Mouse (Mus musculus) cerebellum, adult 8-10 months (tissue): ENCODE measurements at regions not wholly inside any gene's neighbourhood (a gene's known extent, or its start where the extent isn't known, plus 50 kb on each side); places are given as distances from the start of the nearest gene placed in this dataset.

Experiments used
- DNase-seq: peaks from one replicate; pipeline ENCODE4 v3.0.0; 2022

DNA sequence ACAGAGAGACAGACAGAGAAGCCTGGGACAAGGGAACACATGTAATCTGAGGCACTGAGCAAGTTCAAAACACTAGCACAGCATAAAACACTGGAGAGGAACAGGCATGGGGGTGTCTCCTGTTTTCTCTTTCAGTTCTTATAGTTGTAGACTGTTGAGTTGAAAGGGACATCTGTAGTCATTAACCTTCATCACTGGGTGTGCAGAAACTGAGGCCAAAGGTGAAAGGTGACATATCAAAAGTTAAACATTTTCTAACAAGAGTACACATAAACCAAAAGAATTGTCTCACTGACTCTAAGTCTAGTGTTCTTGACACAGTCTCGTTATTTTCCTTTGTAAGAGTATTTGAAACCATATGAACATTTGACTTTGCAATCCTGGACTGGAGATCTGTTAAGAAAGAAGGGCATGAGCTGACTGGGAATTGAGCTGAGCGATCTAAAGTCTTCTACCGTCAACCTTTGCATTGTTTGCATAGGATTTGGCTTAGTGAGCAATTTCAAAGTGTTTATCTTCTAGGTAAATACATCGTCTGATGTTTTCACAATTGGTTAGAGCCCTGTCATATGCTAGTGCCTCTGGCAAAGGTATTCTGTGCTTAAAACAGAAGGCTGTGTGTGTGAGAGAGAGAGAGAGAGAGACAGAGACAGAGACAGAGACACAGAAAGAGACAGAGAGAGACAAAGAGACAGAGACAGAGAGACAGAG, 284.4 kb upstream of the Tnp1 start:
- DNase-seq: no peak

DNA sequence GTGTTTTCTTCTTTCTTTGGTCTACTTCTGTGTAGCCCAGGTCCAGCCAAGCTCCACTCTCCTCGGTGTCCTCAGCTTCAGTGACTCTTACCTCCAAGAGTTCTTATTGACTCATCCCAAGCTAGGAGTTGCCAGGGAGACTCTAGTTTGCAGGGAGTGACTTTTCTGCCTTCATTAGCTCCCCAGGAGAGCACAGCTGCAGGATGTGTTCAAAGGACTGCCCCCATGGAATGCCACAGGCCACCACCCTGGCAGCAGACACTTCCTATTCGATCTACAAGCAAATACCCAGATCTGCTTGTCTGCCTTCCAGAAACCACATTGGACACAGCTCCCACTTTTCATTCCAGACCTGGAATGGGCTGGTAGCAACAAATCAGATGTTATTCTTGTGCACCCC, 269.6 kb upstream of the Tnp1 start:
- no peak for DNase-seq

DNA sequence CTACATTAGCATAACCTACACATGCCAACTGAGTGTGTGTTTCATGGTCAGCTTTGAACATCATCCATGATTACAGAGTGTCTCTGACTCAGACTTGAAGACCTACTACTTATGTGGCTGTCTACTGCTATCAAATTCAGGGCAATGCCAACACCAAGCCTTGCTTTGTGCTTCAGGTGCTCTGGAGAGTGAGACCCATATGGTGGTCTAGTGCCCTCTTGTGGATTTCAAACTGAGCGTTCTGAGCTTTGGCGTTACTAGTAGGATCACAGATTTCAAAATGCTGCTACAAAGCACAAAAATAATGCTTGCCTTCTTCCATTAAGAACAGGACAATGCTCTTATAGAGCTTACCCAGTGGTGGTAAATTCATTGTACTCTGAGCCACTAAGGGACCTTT, 258.8 kb upstream of the Tnp1 start:
- peak; percentile 35 for DNase-seq

DNA sequence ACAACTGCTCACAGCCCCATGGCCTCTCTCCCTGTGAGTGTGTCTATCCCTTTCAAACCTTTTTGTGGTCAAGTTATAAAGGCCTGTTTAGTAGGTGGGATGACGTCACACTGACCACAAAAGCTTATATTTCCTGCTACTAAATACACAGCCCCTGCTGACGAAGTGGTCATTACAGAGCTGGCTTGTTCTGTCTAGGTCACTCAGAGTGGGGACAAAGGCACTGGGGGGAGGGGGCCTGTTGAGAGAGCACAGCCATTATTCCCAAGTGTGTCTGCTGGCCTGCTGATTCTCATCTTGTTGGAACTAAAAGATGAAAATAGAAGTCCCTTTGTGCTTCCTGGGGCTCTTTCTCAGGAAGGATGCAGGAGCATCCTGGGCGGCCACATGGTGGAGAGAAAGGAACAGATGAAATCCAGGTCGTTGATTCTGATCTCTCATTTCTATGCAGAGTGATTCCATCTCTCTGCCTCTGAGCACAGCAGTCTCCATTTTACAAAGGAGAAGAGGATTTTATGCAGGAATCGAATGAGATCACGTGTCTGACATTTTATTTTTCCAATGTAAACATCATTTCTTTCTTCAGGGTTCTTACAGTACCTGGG, 255.2 kb upstream of the Tnp1 start:
- DNase-seq: no peak

- DNase-seq: no peak
Measured at GRCm38 (mm10) chr1:73269051-73269755, 253.5 kb upstream of the Tnp1 start.

GRCm38 (mm10) chr1:73265009-73265408, 249.3 kb upstream of the Tnp1 start:
- DNase-seq: no peak

DNA sequence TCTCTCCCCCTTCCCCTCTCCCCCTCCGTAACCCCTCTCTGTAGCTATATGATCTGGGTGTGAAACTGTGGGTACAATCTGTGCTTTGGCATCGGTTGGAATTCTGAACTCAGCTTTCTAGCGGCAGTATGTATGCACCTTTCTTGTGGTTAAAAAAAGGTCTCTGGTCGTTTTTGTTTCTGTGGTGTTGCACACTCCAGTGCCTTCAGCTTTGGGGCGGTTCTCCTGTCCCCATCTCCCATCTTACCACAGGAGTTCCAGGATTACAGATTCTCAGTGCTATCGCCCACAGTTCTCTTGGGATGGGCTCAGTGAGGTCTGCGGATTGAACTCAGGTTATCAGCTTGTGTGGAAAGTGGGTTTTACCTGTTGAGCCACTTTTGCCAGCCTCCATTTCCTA, 248.5 kb upstream of the Tnp1 start:
- no peak for DNase-seq

- no peak for DNase-seq
Measured at GRCm38 (mm10) chr1:73259525-73260098, 243.9 kb upstream of the Tnp1 start.

- no peak for DNase-seq
Measured at GRCm38 (mm10) chr1:73257263-73257662, 241.6 kb upstream of the Tnp1 start.

DNA sequence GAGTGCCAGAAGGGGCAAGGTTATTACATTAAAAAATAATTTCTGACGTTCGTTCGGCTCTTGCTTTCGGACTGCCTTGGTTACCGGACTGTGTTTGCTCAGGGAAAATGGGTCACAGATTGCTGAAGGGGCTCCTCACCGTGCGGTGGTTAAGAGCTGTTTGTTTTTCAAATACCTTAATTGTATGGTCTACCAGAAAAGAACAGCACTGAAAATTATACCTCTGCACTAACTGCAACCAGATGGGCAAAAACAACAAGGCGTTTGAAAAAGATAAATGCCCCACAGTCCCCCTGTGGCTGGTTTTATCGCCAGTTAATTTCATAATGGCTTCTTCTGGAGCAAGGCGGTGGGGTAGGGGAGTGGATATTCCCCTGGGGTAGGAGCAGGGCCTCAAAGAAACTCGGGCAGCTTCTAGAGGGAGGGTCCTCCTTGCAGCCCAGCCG, 236.2 kb upstream of the Tnp1 start:
- no peak for DNase-seq

- DNase-seq: no peak
Measured at GRCm38 (mm10) chr1:73244016-73244415, 228.3 kb upstream of the Tnp1 start.

DNA sequence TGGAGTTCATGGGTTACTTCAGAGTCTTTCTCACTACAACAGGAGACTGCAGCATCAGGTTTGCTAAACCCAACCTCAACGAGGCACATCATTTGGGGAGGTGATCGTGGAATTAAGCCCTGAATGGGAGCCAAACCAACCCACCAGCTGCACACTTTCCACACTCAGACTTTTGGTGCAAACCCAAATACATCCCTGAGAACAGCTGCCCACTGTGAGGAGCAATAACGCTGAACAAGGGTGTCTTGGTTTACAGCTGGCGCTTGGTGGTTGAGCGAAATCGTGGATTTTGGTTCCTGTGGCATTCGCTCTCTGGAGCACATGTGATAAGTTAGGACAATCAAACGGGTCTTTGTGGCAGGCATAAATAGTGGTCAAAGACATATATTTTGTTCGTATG, 226.6 kb upstream of the Tnp1 start:
- no peak for DNase-seq

DNA sequence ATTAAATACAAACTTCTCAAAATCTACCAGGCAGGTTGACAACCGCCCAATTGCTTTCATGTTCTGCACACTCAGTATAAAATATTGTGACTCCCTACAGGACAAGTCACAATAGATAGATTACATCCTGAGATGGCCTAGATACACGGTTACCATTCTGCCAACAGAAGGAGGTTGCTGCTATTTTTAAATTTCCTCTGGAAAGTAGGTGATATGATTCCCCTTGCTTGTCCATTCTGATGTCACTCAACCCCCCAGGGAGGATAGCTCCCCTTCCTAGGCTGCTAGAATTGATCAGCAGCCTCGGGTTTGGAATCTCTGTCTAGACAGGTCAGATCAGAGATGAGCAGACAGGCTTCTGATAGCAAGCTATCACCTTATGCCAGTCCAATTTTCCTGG, 221.2 kb upstream of the Tnp1 start:
- peak; percentile 14 for DNase-seq

DNA sequence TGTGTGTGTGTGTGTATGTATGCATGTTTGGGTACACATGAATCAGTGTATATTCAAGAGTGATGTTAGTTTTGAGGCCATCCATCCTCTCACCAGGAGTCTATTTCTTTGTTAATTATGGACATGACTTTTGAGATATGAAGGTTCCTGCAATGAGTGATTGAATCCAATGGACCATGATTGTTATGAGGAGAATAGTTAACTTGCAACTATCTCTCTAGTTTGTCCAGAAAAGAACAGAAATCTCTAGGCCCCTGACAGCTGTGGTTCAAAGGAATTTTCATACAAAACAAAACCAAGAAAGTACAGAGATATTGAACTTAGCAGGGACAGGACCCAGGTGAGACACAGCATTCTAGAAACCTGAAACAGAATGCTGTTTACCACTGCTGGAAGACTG, 217.9 kb upstream of the Tnp1 start:
- no peak for DNase-seq

- DNase-seq: no peak
Measured at GRCm38 (mm10) chr1:73233041-73233440, 217.3 kb upstream of the Tnp1 start.

DNA sequence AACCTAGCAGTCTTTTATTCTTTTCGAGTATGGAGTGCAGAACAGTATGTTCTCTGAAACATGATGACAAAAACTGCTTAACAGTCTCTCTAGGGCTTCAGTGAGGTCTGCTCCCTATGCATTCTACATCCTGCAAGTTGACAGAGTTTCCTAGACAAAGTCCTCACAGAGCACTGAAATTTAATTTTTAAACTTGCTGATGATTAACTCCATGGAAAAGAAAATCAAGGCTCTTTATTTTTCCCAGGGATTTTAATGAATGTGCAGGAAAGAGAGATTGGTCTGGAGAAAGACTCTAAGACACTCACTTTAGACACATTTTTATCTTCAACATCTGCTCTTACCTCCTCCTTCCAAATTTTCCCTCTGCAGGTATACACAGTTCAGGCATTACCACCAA, 214.9 kb upstream of the Tnp1 start:
- no peak for DNase-seq

DNA sequence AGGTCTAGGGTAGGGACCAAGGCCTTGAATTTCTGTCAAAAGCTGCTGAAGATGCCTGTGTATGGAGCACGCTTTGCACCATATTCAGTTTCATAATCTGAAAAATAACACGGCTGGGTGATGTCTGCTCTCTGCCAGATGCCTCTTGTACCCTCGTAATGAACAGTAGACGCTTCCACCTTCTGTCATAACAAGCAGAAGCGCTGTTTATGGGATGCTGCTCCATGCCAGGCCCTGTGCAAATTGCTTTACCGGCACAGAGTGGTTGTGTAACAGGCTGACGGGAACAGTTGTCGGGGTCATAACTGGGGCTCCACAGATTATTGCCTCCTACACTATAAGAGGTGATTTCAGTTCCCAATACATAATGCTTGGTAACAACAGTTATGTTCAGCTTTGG, 211.5 kb upstream of the Tnp1 start:
- DNase-seq: no peak

- no peak for DNase-seq
Measured at GRCm38 (mm10) chr1:73221863-73222262, 206.2 kb upstream of the Tnp1 start.

DNA sequence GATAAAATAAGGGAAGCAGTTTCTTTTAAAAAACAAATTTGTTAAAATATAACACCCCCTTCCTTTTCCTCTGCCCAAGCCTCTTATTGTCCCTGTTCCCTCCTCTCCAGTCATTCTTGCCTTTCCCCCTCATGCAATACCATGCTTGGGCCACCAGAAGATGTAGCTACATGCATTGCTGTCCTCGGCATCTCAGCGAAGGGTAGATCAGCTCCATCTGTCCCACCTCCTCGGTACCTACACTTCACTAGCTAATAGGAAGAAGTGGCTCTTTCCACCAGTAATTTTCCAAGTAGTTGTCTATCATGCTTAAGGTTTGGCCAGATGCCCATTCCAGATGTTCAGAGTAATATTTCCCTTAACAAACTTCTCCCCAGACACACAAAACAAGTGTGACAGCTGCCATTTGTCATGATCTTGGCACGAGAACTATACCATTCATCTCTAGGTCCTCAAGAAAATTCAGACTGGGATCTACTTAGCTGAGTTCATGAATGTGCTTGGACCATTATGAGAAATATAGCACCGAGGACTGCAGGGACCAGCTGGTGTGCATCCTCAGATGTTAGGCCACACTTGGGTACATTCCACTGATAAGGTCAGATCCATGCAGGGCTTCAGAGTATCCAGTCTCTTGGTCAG, 198.7 kb upstream of the Tnp1 start:
- no peak for DNase-seq

- no peak for DNase-seq
Measured at GRCm38 (mm10) chr1:73207421-73207820, 191.7 kb upstream of the Tnp1 start.

DNA sequence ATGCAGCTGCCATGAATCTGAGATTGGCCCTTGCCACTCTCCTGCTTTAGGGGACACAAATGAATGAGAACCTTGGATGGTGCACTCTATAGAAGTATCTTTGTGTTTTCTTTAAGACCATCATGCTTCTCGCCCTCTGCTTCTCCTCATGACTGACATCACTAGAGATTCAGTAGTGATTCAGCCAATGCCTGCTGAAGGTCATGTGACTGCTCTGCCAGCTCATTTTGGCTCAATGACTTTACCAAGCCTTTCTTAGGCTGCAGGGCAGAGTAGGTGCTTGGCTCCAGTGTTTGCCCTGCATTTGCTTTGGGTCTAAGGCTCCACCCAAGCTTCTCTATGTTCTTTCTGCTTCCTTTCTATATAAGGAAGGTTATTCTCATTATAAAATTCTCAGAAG, 190.1 kb upstream of the Tnp1 start:
- DNase-seq: no peak

- DNase-seq: no peak
Measured at GRCm38 (mm10) chr1:73200112-73200511, 184.4 kb upstream of the Tnp1 start.

DNA sequence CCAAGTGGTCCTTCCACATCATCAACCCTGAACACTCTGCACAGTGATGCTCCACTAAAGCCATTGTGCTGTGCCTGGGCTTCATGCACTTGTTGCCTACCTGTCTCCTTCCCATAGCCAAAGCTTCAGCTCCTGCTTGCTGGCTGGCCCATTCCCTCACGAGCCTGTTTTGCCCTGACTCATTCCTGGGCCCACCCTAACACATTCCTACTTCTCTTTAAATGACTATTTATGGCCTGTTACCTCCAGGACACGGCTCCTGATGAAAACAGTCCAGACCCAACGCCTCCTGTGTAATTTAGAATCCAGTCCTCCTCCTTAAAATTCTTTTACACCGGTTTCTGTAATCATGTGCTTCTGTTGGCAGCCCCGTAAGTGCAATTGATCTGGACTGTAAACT, 175.1 kb upstream of the Tnp1 start:
- no peak for DNase-seq

- no peak for DNase-seq
Measured at GRCm38 (mm10) chr1:73188796-73189195, 173.1 kb upstream of the Tnp1 start.
